Mouse (Mus musculus) brain, embryonic 14.5 days (tissue): ENCODE data around the gene Moap1.

Source experiments
- CTCF ChIP-seq: fragments of 200-500 bp; IDR thresholded peaks from 2 replicates; pipeline ENCODE4 v1.5.1; 2012; ENCODE audit warnings: inconsistent platforms, mild to moderate bottlenecking, moderate library complexity, borderline replicate concordance; ENCODE audit not compliant: insufficient read depth, insufficient read length; ENCODE audit errors: extremely low read depth
- POLR2A ChIP-seq: fragments of 200-500 bp; IDR thresholded peaks from 2 replicates; pipeline ENCODE4 v1.6.1; 2012; ENCODE audit warnings: mild to moderate bottlenecking, inconsistent platforms, borderline replicate concordance; ENCODE audit not compliant: poor library complexity, insufficient read depth, insufficient read length, severe bottlenecking; ENCODE audit errors: extremely low read depth

- TF ChIP-seq CTCF, result no peak
- TF ChIP-seq POLR2A, result no peak
Observed at GRCm38 (mm10) chr12:102758936-102759335, 15.5 kb upstream of the Moap1 start.
